Mouse (Mus musculus): ENCODE data around the gene Pdzd7. TPM values are rescaled to one million over a fixed set of nuclear protein-coding genes. Genes with fewer than 3 reads are reported as not detected.

Gene Pdzd7
- polyA plus RNA-seq, 2 experiments, result 0.26 to 0.85 TPM

- peaks cover 54% of the 10 kb centered on the region for H3K36me3 ChIP-seq (ENCODE audit: control insufficient read depth, insufficient read depth, low read length)
- no peak for DNase-seq (ENCODE audit: low spot score)
- H3K9ac ChIP-seq (ENCODE audit: low read depth, low read length, severe bottlenecking), result no peak overlapping the region
These were observed 41.6 kb downstream of the Pdzd7 start for GRCm38 (mm10) chr19:45003740-45004516.

GRCm38 (mm10) chr19:45002301-45002700 lies 43.2 kb downstream of the Pdzd7 start:
- Histone ChIP-seq H3K4me3 (replicated peaks; ENCODE audit: low read length) (no peak overlapping the region), H3K4me1 (ENCODE audit: control insufficient read depth, insufficient read depth, low read length) (peaks cover 9% of the 10 kb centered on the region), H3K9me3 (ENCODE audit: control insufficient read depth, low read length) (no peaks in the 10 kb centered on the region), H3K27ac (replicated peaks; ENCODE audit: low read depth, low read length) (no peak overlapping the region), H3K9ac (ENCODE audit: low read depth, low read length, severe bottlenecking) (no peak overlapping the region), H3K4me2 (replicated peaks; ENCODE audit: low read depth, low read length, severe bottlenecking) (no peak overlapping the region), H3K27me3 (ENCODE audit: control insufficient read depth, insufficient read depth, low read length) (no peaks in the 10 kb centered on the region), H3K36me3 (ENCODE audit: control insufficient read depth, insufficient read depth, low read length) (peaks cover 63% of the 10 kb centered on the region)
- WGBS, result 57% methylated on average over 3 of the region's 3 CpGs
- TF ChIP-seq POLR2A (IDR thresholded peaks at IDR 0.05; ENCODE audit: borderline replicate concordance, extremely low read depth, insufficient read depth, insufficient read length), result no peak
- DNase-seq (ENCODE audit: low spot score) (no peak), ATAC-seq (ENCODE audit: low FRiP score, low read depth) (no peak)

More at GRCm38 (mm10) chr19:45003740-45004516, 41.6 kb downstream of the Pdzd7 start:
- H3K9me3 ChIP-seq (ENCODE audit: control insufficient read depth, low read length), result no peaks in the 10 kb centered on the region
- no peak overlapping the region for H3K27ac ChIP-seq (replicated peaks; ENCODE audit: low read depth, low read length)
- peaks cover 11% of the 10 kb centered on the region for H3K4me1 ChIP-seq (ENCODE audit: control insufficient read depth, insufficient read depth, low read length)
- H3K4me2 ChIP-seq (replicated peaks; ENCODE audit: low read depth, low read length, severe bottlenecking), result no peak overlapping the region
- no peak for TF ChIP-seq POLR2A (IDR thresholded peaks at IDR 0.05; ENCODE audit: borderline replicate concordance, extremely low read depth, insufficient read depth, insufficient read length)
- no peak for ATAC-seq (ENCODE audit: low FRiP score, low read depth)
- H3K27me3 ChIP-seq (ENCODE audit: control insufficient read depth, insufficient read depth, low read length), result no peaks in the 10 kb centered on the region
- WGBS, result 89% methylated on average over 7 of the region's 7 CpGs
- H3K4me3 ChIP-seq (replicated peaks; ENCODE audit: low read length), result no peak overlapping the region

- 81% methylated on average over 8 of the region's 8 CpGs for WGBS
These were observed 45.9 kb downstream of the Pdzd7 start for GRCm38 (mm10) chr19:44999647-45000046.

GRCm38 (mm10) chr19:44997786-44998185 lies 47.7 kb downstream of the Pdzd7 start:
- Histone ChIP-seq H3K4me2 (replicated peaks; ENCODE audit: low read depth, low read length, severe bottlenecking) (no peak overlapping the region), H3K4me1 (ENCODE audit: control insufficient read depth, insufficient read depth, low read length) (no peaks in the 10 kb centered on the region), H3K27ac (replicated peaks; ENCODE audit: low read depth, low read length) (no peak overlapping the region), H3K36me3 (ENCODE audit: control insufficient read depth, insufficient read depth, low read length) (peaks cover 55% of the 10 kb centered on the region), H3K4me3 (replicated peaks; ENCODE audit: low read length) (no peak overlapping the region), H3K9me3 (ENCODE audit: control insufficient read depth, low read length) (no peaks in the 10 kb centered on the region), H3K9ac (ENCODE audit: low read depth, low read length, severe bottlenecking) (no peak overlapping the region), H3K27me3 (ENCODE audit: control insufficient read depth, insufficient read depth, low read length) (no peaks in the 10 kb centered on the region)
- no peak for ATAC-seq (ENCODE audit: low FRiP score, low read depth)
- no peak for TF ChIP-seq POLR2A (IDR thresholded peaks at IDR 0.05; ENCODE audit: borderline replicate concordance, extremely low read depth, insufficient read depth, insufficient read length)
- no peak for DNase-seq (ENCODE audit: low spot score)
- 75% methylated on average over 11 of the region's 11 CpGs for WGBS

More at GRCm38 (mm10) chr19:44999647-45000046, 45.9 kb downstream of the Pdzd7 start:
- no peak for TF ChIP-seq POLR2A (IDR thresholded peaks at IDR 0.05; ENCODE audit: borderline replicate concordance, extremely low read depth, insufficient read depth, insufficient read length)
- Histone ChIP-seq H3K9me3 (ENCODE audit: control insufficient read depth, low read length) (no peaks in the 10 kb centered on the region), H3K27me3 (ENCODE audit: control insufficient read depth, insufficient read depth, low read length) (no peaks in the 10 kb centered on the region), H3K4me1 (ENCODE audit: control insufficient read depth, insufficient read depth, low read length) (no peaks in the 10 kb centered on the region), H3K4me2 (replicated peaks; ENCODE audit: low read depth, low read length, severe bottlenecking) (no peak overlapping the region), H3K9ac (ENCODE audit: low read depth, low read length, severe bottlenecking) (no peak overlapping the region), H3K27ac (replicated peaks; ENCODE audit: low read depth, low read length) (no peak overlapping the region), H3K36me3 (ENCODE audit: control insufficient read depth, insufficient read depth, low read length) (peaks cover 70% of the 10 kb centered on the region), H3K4me3 (replicated peaks; ENCODE audit: low read length) (no peak overlapping the region)
- no peak for ATAC-seq (ENCODE audit: low FRiP score, low read depth)
- DNase-seq (ENCODE audit: low spot score), result no peak

GRCm38 (mm10) chr19:44992712-44993111 lies 52.8 kb downstream of the Pdzd7 start:
- H3K27ac ChIP-seq (replicated peaks; ENCODE audit: low read depth, low read length), result no peak overlapping the region

More at GRCm38 (mm10) chr19:44992712-44993111, 52.8 kb downstream of the Pdzd7 start:
- Histone ChIP-seq H3K9me3 (ENCODE audit: control insufficient read depth, low read length) (no peaks in the 10 kb centered on the region), H3K4me3 (replicated peaks; ENCODE audit: low read length) (no peak overlapping the region), H3K27me3 (ENCODE audit: control insufficient read depth, insufficient read depth, low read length) (no peaks in the 10 kb centered on the region), H3K36me3 (ENCODE audit: control insufficient read depth, insufficient read depth, low read length) (peaks cover 20% of the 10 kb centered on the region), H3K4me2 (replicated peaks; ENCODE audit: low read depth, low read length, severe bottlenecking) (no peak overlapping the region), H3K4me1 (ENCODE audit: control insufficient read depth, insufficient read depth, low read length) (peaks cover 16% of the 10 kb centered on the region; the same call in 1 of the 2 replicates), H3K9ac (ENCODE audit: low read depth, low read length, severe bottlenecking) (no peak overlapping the region)
- TF ChIP-seq POLR2A (IDR thresholded peaks at IDR 0.05; ENCODE audit: borderline replicate concordance, extremely low read depth, insufficient read depth, insufficient read length), result no peak
- DNase-seq (ENCODE audit: low spot score), result no peak
- 44% methylated on average over 6 of the region's 7 CpGs for WGBS
- ATAC-seq (ENCODE audit: low FRiP score, low read depth), result no peak

All from limb, embryonic 14.5 days (tissue).